Mouse (Mus musculus): ENCODE data around the gene 4930432K21Rik. TPM values are rescaled to one million over a fixed set of nuclear protein-coding genes. Genes with fewer than 3 reads are reported as not detected.
A peak's percentile ranks its signal among the peaks of the same experiment; 100 is the strongest.

Gene 4930432K21Rik
- polyA plus RNA-seq, 1 experiment = 2.9 TPM

- DNase-seq (ENCODE audit: extremely low spot score in 1 of 2, low spot score in 1 of 2) = no peak
These were observed 57.2 kb downstream of the 4930432K21Rik start for GRCm38 (mm10) chr8:84205073-84205472.

- no peak for DNase-seq (ENCODE audit: extremely low spot score in 1 of 2, low spot score in 1 of 2)
These were observed 58.8 kb downstream of the 4930432K21Rik start for GRCm38 (mm10) chr8:84206666-84207065.

GRCm38 (mm10) chr8:84207811-84208210 lies 60.0 kb downstream of the 4930432K21Rik start:
- no peak for DNase-seq (ENCODE audit: extremely low spot score in 1 of 2, low spot score in 1 of 2)

GRCm38 (mm10) chr8:84208381-84209380 lies 60.9 kb downstream of the 4930432K21Rik start:
- no peak for DNase-seq (ENCODE audit: extremely low spot score in 1 of 2, low spot score in 1 of 2)

DNA sequence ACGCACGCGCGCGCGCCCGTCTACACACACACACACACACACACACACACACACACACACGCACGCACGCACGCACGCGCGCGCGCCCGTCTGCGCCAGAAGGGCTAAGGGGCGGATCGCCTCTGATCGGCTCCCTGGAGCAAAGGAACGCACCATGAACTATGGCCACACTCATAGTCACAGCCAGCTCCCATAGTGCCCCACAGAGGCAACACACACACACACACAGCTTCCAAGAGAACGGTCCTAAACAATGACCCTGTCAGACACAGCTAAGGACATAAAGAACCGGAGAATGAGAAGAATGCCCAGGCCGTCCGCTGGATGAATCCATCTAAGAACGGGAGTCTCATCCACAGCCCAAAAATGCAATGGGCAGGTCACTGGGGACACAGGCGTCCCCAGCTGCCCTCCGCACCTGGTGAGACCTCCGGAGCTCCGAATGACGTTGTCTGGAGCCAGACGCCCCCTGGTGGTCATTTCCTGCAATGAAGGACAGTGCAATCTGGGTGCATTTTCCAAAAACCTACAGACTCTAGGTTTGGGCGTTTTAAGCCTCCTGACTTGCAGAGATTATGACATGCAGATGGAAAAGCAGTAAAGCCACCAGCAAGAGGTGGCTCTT lies 62.5 kb downstream of the 4930432K21Rik start:
- DNase-seq (ENCODE audit: extremely low spot score in 1 of 2, low spot score in 1 of 2) = peak in 1 of 2 experiments; percentile 92

DNA sequence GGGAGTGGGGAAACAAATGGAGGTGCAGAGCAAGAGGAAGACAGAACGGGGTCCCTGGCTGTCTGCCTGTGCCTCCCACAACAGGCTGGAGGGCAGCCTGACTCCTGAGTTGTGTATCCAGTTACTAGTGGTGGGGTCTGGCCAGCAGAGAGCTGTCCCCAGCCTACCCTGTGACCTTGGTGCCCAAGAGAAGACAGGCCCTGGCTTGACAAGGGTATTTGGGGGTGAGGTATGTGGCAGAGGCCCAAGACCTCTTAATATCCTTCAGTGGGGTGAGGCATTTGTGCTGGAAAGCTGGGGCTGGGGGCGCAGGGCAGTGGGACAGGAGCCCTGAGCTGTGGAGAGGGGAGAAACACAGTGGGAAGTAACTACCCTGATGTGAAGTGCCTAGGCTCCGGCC lies 63.4 kb downstream of the 4930432K21Rik start:
- DNase-seq (ENCODE audit: extremely low spot score in 1 of 2, low spot score in 1 of 2) = no peak

- DNase-seq (ENCODE audit: extremely low spot score in 1 of 2, low spot score in 1 of 2) = no peak
These were observed 64.2 kb downstream of the 4930432K21Rik start for GRCm38 (mm10) chr8:84211881-84212563.

GRCm38 (mm10) chr8:84213277-84213676 lies 65.5 kb downstream of the 4930432K21Rik start:
- DNase-seq (ENCODE audit: extremely low spot score in 1 of 2, low spot score in 1 of 2) = no peak

- no peak for DNase-seq (ENCODE audit: extremely low spot score in 1 of 2, low spot score in 1 of 2)
These were observed 69.4 kb downstream of the 4930432K21Rik start for GRCm38 (mm10) chr8:84217206-84217605.

GRCm38 (mm10) chr8:84218143-84218542 lies 70.3 kb downstream of the 4930432K21Rik start:
- DNase-seq (ENCODE audit: extremely low spot score in 1 of 2, low spot score in 1 of 2) = no peak

DNA sequence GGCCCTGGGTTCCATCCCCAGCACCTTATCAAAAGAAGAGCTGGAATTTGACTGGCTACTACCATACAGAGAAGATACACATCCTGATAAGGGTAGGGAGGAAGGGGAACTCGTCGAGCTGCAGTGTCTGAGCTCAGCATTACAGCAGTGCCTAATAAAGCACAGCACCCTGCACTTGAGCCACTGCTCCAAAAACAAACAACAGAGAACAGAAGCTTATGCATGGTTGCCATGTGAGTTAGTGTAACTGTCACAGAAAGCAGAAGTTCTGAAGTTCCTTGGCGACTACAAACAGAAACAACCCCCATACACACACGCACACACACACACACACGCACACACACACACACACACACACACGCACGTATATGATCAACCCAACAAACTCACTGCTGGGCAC lies 72.3 kb downstream of the 4930432K21Rik start:
- no peak for DNase-seq (ENCODE audit: extremely low spot score in 1 of 2, low spot score in 1 of 2)

Other genes starting within 250 kb of the 4930432K21Rik start
- gene Adgrl1, start 247.9 kb upstream of the 4930432K21Rik start, polyA plus RNA-seq (2012; rRNA removed) = 199 and 247 TPM in 2 replicates
- 0.63 and 0.68 TPM in 2 replicates for gene Gm10644, start 192.8 kb upstream of the 4930432K21Rik start, polyA plus RNA-seq (2012; rRNA removed)
- 1.2 and 1.6 TPM in 2 replicates for gene Asf1b, start 192.5 kb upstream of the 4930432K21Rik start, polyA plus RNA-seq (2012; rRNA removed)
- 161 and 176 TPM in 2 replicates for gene Prkaca, start 175.0 kb upstream of the 4930432K21Rik start, polyA plus RNA-seq (2012; rRNA removed)
- gene Samd1, start 150.4 kb upstream of the 4930432K21Rik start, polyA plus RNA-seq (2012; rRNA removed) = 47.4 and 48.4 TPM in 2 replicates
- not detected in 2 replicates for gene 1700067K01Rik, start 146.5 kb upstream of the 4930432K21Rik start, polyA plus RNA-seq (2012; rRNA removed)
- gene 2210011C24Rik, start 135.9 kb upstream of the 4930432K21Rik start, polyA plus RNA-seq (2012; rRNA removed) = 1.4 and 2.4 TPM in 2 replicates
- gene Palm3, start 126.6 kb upstream of the 4930432K21Rik start, polyA plus RNA-seq (2012; rRNA removed) = 1.9 and 2.2 TPM in 2 replicates
- 0.40 and 0.42 TPM in 2 replicates for gene Il27ra, start 105.4 kb upstream of the 4930432K21Rik start, polyA plus RNA-seq (2012; rRNA removed)
- not detected in 2 replicates for gene Rln3, start 103.0 kb upstream of the 4930432K21Rik start, polyA plus RNA-seq (2012; rRNA removed)
- gene Gm10643, start 82.9 kb upstream of the 4930432K21Rik start, polyA plus RNA-seq (2012; rRNA removed) = 3.7 and 5.3 TPM in 2 replicates
- 36.6 and 37.9 TPM in 2 replicates for gene Rfx1, start 81.2 kb upstream of the 4930432K21Rik start, polyA plus RNA-seq (2012; rRNA removed)
- 32.9 and 40.8 TPM in 2 replicates for gene Dcaf15, start 43.3 kb upstream of the 4930432K21Rik start, polyA plus RNA-seq (2012; rRNA removed)
- gene Podnl1, start 22.0 kb upstream of the 4930432K21Rik start, polyA plus RNA-seq (2012; rRNA removed) = 0.04 and 0.08 TPM in 2 replicates
- gene Cc2d1a, start 89 bp upstream of the 4930432K21Rik start, polyA plus RNA-seq (2012; rRNA removed) = 38.4 and 40.2 TPM in 2 replicates
- 2.1 and 2.6 TPM in 2 replicates for gene Nanos3, start 37.2 kb downstream of the 4930432K21Rik start, polyA plus RNA-seq (2012; rRNA removed)
- gene Zswim4, start 89.0 kb downstream of the 4930432K21Rik start, polyA plus RNA-seq (2012; rRNA removed) = 13.7 TPM in 2 replicates
- gene D8Ertd738e, start 101.7 kb downstream of the 4930432K21Rik start, polyA plus RNA-seq (2012; rRNA removed) = 216 and 261 TPM in 2 replicates
- gene Mri1, start 109.3 kb downstream of the 4930432K21Rik start, polyA plus RNA-seq (2012; rRNA removed) = 26.0 and 30.5 TPM in 2 replicates
- 34.8 and 35.6 TPM in 2 replicates for gene Ccdc130, start 122.4 kb downstream of the 4930432K21Rik start, polyA plus RNA-seq (2012; rRNA removed)
- 130 and 131 TPM in 2 replicates for gene Cacna1a, start 240.4 kb downstream of the 4930432K21Rik start, polyA plus RNA-seq (2012; rRNA removed)

Measured in frontal cortex, adult 2 months (tissue).